Mouse (Mus musculus) erythroblast, adult 5-6 weeks (primary cell): Measurements from ENCODE around the gene Ackr3. TPM values are rescaled to one million over a fixed set of nuclear protein-coding genes. Genes with fewer than 3 reads are reported as not detected.

Source experiments
- ATAC-seq: replicated peaks from 2 replicates; pipeline ENCODE4 v1.8.0; 2016; ENCODE audit warnings: moderate number of reproducible peaks, mild to moderate bottlenecking, moderate TSS enrichment, inconsistent platforms; ENCODE audit not compliant: poor library complexity, low FRiP score, severe bottlenecking
- total RNA-seq, 2 experiments: library from RNA; stranded (forward) in 1 of 2; stranded (reverse) in 1 of 2; fragments of 150-400 nt in 1 of 2; fragments of 200-764, 138-1000 nt in 1 of 2; gene quantifications; 2 replicates each; pipeline versions ENCODE4 v1.2.3 to v1.2.4; 2015 to 2017; ENCODE audit warnings: low replicate concordance in 2 of 2

Ackr3 gene
- total RNA-seq, 2 experiments from 2014 or later, result 1.1 to 2.1 TPM

- ATAC-seq, result peak; percentile 13
Observed at GRCm38 (mm10) chr1:90247234-90247633, 43.5 kb downstream of the Ackr3 start.

DNA sequence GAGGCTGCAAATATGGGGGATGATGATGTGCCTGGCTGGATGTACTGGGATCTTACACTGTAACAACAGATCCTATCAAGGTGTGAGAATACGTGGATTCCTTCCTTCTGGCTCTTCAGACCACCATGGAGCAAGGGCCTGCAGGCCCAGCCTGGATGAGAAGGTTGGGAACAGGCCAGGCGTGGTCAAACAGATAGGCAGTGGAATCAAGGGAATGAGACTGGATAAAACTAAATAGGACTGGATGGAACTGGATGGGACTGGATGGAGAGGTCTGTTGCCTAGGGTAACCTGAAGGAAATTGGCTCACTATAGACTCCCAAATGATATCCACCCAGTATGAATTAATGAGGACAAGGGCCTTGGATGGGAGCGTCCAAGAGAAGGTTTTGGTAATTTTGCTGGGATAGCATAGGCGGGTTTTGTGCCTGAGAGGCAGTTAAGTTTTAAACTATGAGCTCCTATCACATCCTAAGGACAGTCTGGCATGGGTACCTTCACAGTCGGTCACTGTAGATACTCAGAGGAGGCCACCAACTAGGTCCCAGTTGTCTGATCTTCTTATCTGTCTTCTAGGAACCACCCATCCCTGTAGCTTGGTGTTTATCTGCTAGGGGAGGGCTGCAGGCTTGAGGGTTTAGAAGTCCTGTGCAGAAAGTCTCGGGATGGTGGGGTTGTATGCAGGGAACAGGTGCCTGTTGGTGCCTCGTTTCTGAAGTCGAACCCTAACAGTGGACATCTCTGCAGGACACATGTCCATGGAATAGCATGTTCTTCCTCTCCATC, 44.2 kb downstream of the Ackr3 start:
- ATAC-seq, result peak; percentile 68

DNA sequence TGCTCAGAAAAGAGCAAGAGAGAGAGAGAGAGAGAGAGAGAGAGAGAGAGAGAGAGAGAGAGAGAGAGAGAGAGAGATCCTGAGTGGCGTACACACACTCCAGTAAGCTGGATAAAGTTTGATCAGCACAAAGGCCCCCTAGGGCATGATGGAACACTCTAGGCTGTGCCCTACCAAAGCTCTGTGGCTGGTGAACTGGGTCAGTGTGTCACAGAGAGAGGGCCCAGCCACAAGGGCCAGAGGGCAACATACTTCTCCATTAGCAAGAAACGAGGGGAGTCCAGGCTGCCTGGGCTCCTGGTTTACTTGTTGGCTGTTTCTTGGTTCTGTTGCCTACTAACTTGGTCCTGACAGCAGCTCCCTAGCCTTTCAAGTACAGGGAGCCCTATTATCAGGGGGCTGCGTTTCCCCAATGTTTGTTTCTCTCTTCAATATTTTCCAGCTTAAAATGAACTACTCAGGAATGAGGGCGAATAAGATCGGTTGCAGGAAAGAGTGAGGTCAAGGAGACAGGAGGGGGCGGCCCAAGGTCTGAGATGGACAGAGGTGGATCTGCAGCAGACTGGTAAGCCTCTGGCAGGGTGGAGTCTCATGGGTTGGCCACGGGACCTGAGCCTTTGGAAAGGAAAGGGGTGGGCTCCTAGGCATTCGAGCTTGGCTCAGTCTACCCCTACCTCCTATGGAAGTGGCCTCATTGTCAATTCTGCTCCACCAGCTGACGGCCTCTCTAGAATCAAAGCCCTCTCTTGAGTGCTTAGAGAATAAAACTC, 45.4 kb downstream of the Ackr3 start:
- no peak for ATAC-seq

DNA sequence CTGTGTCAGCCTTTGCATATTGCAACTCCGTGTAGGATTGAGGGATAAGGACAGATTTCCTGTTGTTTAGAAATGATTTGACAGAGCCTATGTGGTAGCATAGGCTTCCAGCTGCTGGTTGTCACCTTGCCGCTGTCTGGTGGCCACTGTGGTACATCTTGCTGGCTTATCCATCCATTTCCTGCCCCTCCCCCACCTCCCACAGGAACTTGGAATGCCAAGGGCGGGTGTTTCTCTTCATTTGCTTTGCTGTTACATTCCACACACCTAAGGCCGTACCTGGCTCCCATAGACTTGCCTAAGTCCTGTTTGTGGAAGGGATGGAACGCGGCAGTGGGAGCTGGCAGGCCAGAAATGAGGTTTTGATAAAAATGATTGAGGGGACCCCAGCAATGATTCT, 46.6 kb downstream of the Ackr3 start:
- ATAC-seq, result no peak

DNA sequence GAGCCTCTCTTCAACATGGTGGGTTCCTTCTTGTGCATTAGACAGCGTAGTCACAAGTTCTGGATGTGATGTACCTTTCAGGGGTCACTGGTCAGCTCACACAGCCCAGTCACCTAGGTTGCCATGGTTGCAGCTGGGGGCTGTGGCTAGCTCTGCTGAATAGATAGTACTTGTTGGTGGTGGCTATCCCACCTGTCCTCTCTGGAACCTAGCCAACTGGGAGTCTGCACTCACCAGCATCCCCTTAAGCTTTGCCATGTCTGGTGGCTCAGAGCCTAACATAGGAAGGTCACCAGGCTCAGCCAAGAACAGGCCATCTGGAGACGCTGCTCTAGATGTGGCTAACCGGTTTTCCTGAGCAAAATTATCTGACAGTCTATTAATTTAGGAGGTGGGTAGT, 47.4 kb downstream of the Ackr3 start:
- ATAC-seq, result no peak

GRCm38 (mm10) chr1:90253465-90253864, 49.7 kb downstream of the Ackr3 start:
- ATAC-seq, result no peak

- no peak for ATAC-seq
Observed at GRCm38 (mm10) chr1:90258253-90258887, 54.6 kb downstream of the Ackr3 start.

GRCm38 (mm10) chr1:90260704-90261581, 57.2 kb downstream of the Ackr3 start:
- ATAC-seq, result no peak

DNA sequence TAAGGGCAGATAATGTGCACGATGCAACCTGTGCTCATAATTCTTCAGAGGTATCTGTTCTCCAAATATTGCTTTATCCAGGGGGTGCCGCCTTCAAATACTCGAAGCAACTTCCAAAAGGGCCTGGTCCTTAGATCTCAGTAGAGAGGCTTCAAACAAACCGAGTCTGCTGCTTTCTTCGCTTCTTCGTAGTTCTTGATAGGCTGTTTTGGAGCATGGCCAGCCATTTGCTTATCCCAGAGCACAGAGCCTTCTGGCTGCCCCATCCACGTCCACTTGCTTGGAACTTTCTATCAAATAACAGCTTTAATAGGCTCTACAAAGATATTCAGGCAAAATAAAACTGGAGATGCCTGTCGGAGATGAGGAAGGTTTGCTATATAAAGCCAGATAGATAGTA, 58.6 kb downstream of the Ackr3 start:
- peak; percentile 60 for ATAC-seq

Other genes starting within 250 kb of the Ackr3 start
- not detected in 2 replicates for gene Asb18, start 189.3 kb upstream of the Ackr3 start, total RNA-seq (2015; ENCODE audit: low replicate concordance)
- 0.14 TPM in 1 of 2 replicates, not detected in the other for gene Asb18, start 189.3 kb upstream of the Ackr3 start, total RNA-seq (2017; ENCODE audit: low replicate concordance)
- gene Iqca, start 50.6 kb upstream of the Ackr3 start, total RNA-seq (2015; ENCODE audit: low replicate concordance), result not detected in 2 replicates
- gene Iqca, start 50.6 kb upstream of the Ackr3 start, total RNA-seq (2017; ENCODE audit: low replicate concordance), result not detected in 2 replicates